Mouse (Mus musculus): ENCODE measurements around the gene Golga2.

- TF ChIP-seq POLR2A (IDR thresholded peaks at IDR 0.05; ENCODE audit: extremely low read depth, insufficient read depth, low read length) (no peak), CTCF (IDR thresholded peaks at IDR 0.05; ENCODE audit: extremely low read depth, insufficient read depth, low read length) (no peak)
Measured at GRCm38 (mm10) chr2:32318709-32319585, 31.8 kb downstream of the Golga2 start.

All from cortical plate, adult 2 months (tissue).